Mouse (Mus musculus): Measurements from ENCODE around the gene Rai14.

Rai14 gene

GRCm38 (mm10) chr15:10611040-10611439 is 103.4 kb downstream of the Rai14 start:
- no peak for DNase-seq (ENCODE audit: low spot score in 2 of 2)

DNA sequence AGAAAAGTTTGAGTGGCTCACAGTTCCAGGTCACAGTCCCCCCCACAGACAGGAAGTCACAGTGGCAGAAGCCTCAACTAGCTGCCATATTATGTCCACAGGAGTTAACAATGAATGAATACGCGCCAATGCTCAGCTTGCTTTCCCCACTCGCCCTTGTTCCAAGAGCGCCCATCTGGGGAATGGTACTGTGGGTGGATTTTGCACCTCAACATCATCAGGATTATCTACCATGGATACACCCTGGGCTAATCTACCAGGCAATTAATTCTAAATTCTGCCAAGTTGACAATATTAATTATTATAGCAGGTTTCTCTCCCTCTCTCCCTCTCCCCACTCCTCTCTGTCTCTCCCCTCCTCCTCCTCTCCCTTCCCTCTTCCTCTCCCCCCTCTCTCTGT is 105.3 kb downstream of the Rai14 start:
- DNase-seq (ENCODE audit: low spot score in 2 of 2) = no peak

GRCm38 (mm10) chr15:10608508-10609098 is 105.8 kb downstream of the Rai14 start:
- no peak for DNase-seq (ENCODE audit: low spot score in 2 of 2)

DNA sequence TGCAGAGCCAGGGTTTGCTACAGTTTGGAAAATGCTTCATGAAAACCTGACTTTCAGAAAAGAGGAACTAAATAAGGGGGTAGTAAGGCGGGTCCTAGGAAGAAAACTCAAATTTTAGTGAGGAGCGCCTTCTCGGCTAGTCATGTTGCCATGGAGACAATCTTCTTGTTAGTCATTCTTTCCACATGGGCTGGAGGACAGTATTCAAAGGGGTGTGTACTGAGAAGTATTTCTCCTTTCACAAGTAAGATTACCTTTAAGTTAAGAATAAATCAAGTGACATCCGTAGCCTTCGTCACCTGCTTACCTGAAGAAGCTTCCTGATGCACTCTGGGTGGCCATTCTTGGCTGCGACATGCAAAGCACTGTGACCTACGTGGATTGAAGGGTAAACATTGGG is 115.0 kb downstream of the Rai14 start:
- DNase-seq (ENCODE audit: low spot score in 2 of 2) = no peak

- no peak for DNase-seq (ENCODE audit: low spot score in 2 of 2)
These were observed 115.9 kb downstream of the Rai14 start for GRCm38 (mm10) chr15:10598259-10599225.

DNA sequence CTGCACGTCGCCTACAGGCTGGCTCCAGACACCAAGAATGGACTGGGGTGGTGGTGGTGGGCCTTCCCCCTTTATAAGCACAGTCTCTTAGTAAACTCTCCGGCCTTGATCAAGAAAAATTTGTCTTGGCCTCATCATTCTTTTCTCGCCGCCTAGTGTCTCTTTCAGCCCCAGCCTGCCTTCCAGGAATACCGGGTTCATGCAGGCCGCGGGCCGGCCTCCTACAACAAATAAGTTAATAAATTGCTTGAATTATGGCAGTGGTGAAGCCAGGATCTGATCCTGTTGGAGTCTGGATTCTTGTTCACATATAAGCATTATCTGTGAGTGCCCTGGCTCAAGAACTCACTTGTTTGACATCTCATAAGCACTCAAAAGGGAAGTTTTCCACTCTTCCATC is 117.6 kb downstream of the Rai14 start:
- DNase-seq (ENCODE audit: low spot score in 2 of 2) = no peak

GRCm38 (mm10) chr15:10595408-10595807 is 119.0 kb downstream of the Rai14 start:
- no peak for DNase-seq (ENCODE audit: low spot score in 2 of 2)

- no peak for DNase-seq (ENCODE audit: low spot score in 2 of 2)
These were observed 119.5 kb downstream of the Rai14 start for GRCm38 (mm10) chr15:10594910-10595309.

DNA sequence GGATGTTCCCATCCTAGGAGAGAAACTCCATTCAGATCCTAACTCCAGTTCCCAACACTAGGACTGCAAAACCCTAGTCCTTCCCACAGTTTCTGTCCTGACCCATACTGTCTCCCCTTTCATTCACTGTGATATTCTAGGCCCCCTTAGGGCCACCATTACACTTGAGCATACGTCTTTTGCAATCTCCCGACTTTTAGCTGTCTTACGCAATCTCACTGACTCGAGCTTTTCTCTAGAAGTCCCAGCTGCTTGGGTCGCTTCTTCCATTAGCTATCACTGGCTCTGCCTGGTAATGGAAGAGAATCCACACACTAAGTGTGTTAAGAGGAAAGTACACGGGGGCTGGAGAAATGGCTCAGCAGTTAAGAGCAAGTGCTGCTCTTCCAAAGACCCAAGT is 121.3 kb downstream of the Rai14 start:
- DNase-seq (ENCODE audit: low spot score in 2 of 2) = no peak

GRCm38 (mm10) chr15:10586565-10586964 is 127.9 kb downstream of the Rai14 start:
- DNase-seq (ENCODE audit: low spot score in 2 of 2) = no peak

- no peak for DNase-seq (ENCODE audit: low spot score in 2 of 2)
These were observed 129.9 kb downstream of the Rai14 start for GRCm38 (mm10) chr15:10584359-10585187.

GRCm38 (mm10) chr15:10583408-10583807 is 131.0 kb downstream of the Rai14 start:
- peak; percentile 30 to 54 for DNase-seq (ENCODE audit: low spot score in 2 of 2)

GRCm38 (mm10) chr15:10579159-10579558 is 135.3 kb downstream of the Rai14 start:
- DNase-seq (ENCODE audit: low spot score in 2 of 2) = no peak

GRCm38 (mm10) chr15:10566486-10566885 is 147.9 kb downstream of the Rai14 start:
- no peak for DNase-seq (ENCODE audit: low spot score in 2 of 2)

DNA sequence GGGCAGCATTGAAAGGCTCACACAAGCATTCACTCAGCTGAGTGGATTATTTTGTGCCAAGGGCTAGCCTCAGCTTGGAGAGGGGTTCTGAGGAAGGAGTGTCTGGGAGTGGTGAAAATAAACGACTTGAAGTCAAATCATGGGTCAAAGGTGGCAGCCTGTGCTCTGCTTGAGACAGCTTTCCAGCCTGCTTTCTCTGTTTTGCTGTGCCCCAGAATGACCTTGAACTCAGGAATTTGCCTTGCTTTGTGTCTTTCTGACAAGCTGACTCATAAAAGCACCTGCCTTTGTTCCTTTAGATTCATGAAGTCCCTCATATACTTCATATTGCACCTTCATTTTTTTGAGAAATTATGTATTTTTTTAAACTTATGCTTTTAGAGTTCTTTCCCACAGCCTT is 150.2 kb downstream of the Rai14 start:
- no peak for DNase-seq (ENCODE audit: low spot score in 2 of 2)

DNA sequence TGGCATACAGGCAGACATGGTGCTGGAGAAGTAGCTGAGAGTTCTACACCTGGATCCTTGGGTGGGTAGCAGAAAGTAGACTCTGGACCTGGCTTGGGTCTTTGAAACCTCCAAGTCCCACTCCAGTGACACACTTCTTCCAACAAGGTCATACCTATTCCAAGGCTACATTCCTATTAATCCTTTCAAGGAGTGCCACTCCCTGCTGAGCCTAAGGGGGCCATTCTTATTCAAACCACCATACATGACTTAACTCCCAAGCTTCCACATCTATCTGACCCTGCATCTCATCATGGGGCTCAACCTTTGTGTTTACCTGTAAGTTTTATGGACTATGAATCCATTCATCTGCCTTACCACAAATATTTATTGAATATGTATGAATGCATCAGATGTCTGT is 152.1 kb downstream of the Rai14 start:
- DNase-seq (ENCODE audit: low spot score in 2 of 2) = no peak

DNA sequence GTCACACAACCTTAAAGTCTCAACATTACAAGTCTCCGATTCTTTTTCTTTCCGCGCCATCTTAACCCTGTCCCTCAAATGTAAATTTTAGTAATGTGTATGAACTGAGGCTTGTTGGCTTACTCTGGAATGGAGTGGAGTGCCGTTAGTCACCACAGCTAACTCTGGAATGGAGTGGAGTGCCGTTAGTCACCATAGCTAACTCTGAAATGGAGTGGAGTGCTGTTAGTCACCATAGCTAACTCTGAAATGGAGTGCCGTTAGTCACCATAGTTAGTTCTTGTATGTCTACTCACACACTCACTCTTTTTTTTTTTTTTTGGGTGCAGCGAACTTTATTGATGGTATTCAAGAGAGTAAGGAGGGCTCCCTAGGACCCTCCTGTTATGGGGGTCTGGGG is 154.4 kb downstream of the Rai14 start:
- DNase-seq (ENCODE audit: low spot score in 2 of 2) = no peak

DNA sequence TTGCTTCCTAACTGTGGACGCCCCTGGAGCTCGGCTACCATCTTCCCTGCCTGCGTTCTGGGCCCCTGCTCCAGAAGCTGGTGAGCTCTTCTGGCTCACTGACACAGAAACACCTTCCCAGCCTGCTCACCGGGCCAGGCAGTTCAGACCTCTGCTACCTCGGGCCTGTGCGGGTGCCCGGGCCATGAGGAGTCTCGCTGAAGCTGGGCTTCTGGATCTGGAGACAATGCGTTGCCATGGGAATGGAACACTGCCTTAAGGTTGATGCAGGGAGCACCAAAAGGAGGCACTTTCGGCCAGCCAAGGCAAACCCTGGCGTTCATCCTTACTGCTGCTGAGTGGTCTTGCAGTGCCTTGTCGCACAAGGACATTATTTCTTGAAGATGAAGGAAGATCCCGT is 156.0 kb downstream of the Rai14 start, which contains the start of gene Ttc23l:
Gene Ttc23l, minus strand, starts transcription at position 204 of the 400 bp plus-strand sequence.
- DNase-seq (ENCODE audit: low spot score in 2 of 2) = no peak

DNA sequence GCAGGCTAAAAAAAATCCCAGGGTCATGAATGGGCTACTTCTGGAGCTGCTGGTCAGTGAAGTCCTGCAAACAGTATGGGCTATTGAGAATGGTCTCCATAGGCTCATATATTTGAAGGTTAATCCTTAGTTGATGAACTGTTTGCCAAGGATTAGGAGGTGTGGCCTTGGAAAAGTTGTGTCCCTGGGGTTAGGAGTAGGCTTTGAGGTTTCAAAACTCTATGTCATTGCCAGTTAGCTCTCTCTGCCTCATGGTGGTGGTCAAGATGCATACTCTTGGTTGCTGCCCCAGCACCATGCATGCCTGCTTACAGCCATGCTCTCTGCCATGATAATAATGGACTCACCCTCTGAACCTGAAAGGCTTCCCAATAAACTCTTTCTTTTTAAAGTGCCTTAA is 160.1 kb downstream of the Rai14 start:
- DNase-seq (ENCODE audit: low spot score in 2 of 2) = no peak

GRCm38 (mm10) chr15:10540271-10541088 is 173.9 kb downstream of the Rai14 start:
- no peak for DNase-seq (ENCODE audit: low spot score in 2 of 2)

- DNase-seq (ENCODE audit: low spot score in 2 of 2) = no peak
These were observed 178.5 kb downstream of the Rai14 start for GRCm38 (mm10) chr15:10535969-10536368.
